Mouse (Mus musculus) liver, postnatal 0 days (tissue): Measurements from ENCODE around the gene Ift122.

Experiments used
- CTCF ChIP-seq: sonication (generic); IDR thresholded peaks from 2 replicates; pipeline ENCODE4 v1.5.1; 2016; ENCODE audit warnings: antibody characterized with exemption, low read depth
- EP300 ChIP-seq: IDR thresholded peaks from 2 replicates; pipeline ENCODE4 v1.6.1; 2016; ENCODE audit warnings: antibody characterized with exemption, low read depth, mild to moderate bottlenecking

DNA sequence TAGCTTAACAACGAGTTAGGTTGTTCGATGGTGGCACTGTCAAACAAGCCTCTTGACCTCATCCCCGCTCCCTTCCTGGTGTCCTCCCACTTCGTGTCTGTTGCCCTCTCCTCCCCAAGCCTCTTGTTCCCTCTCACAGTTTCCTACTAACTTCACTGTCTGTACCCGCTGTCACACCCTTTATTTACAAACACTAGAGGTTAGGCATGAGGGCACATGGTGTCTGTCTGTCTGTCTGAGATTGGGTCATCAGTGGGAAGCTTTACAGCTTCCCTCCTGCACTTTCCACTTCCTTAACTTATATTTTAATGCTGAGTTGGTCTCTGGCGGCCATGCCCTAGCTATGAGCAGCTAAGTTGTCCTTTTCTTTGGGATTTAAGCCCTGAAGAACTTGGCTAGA is 26.5 kb downstream of the Ift122 start:
- no peak for TF ChIP-seq CTCF
- TF ChIP-seq EP300 = no peak
